Mouse (Mus musculus) limb, embryonic 10.5 days (tissue): ENCODE measurements around the gene Gm9747. TPM values are rescaled to one million over a fixed set of nuclear protein-coding genes. Genes with fewer than 3 reads are reported as not detected.
A peak's percentile ranks its signal among the peaks of the same experiment; 100 is the strongest.

ENCODE experiments used
- DNase-seq: peaks from one replicate; pipeline ENCODE4 v3.0.0-alpha.2; 2017; ENCODE audit warnings: low spot score
- H3K27ac ChIP-seq: fragments of 300-500 bp; sonication (generic); 2 replicates; pipeline ENCODE4 v1.5.1; 2016; ENCODE audit warnings: mild to moderate bottlenecking
- H3K27me3 ChIP-seq: fragments of 300-500 bp; sonication (generic); 2 replicates; pipeline ENCODE4 v1.6.1; 2016; ENCODE audit warnings: low read depth, mild to moderate bottlenecking; ENCODE audit not compliant: poor library complexity, severe bottlenecking
- H3K36me3 ChIP-seq: fragments of 300-500 bp; sonication (generic); 2 replicates; pipeline ENCODE4 v1.6.1; 2016; ENCODE audit warnings: mild to moderate bottlenecking, moderate library complexity
- H3K4me1 ChIP-seq: fragments of 300-500 bp; sonication (generic); 2 replicates; pipeline ENCODE4 v1.6.1; 2016
- H3K4me3 ChIP-seq: fragments of 300-500 bp; sonication (generic); 2 replicates; pipeline ENCODE4 v1.5.1; 2016; ENCODE audit warnings: mild to moderate bottlenecking, moderate library complexity
- H3K9me3 ChIP-seq: fragments of 300-500 bp; sonication (generic); replicated peaks from 2 replicates; pipeline ENCODE4 v1.6.1; 2016; ENCODE audit warnings: mild to moderate bottlenecking
- WGBS: fragments of 180-500 bp; shearing (Covaris S2); methylation state at CpG from one replicate; pipeline ENCODE4 v1.1.7; 2016; 5-methylcytosine and 5-hydroxymethylcytosine counted together
- polyA plus RNA-seq: library from polyadenylated mRNA; unstranded; fragments of >200 nt; fragmentation: Nextera tagmentation; extraction: Ambion mirVana; gene quantifications from 2 replicates; pipeline ENCODE4 v1.2.1, GENCODE M21; 2016

Gene Gm9747
- 15.4 and 24.6 TPM in 2 replicates for polyA plus RNA-seq

GRCm38 (mm10) chr1:82232812-82233211 is at the start of gene Gm9747:
Gene Gm9747, plus strand, starts transcription at chr1:82233112.
- Histone ChIP-seq H3K27ac (no peak within 1 kb of the TSS), H3K36me3 (peaks cover 14% of the 10 kb centered on the region), H3K4me3 (no peak within 1 kb of the TSS), H3K4me1 (0 out of 2 replicates have a peak, but pooled peaks cover 4% of the 10 kb centered on the region), H3K9me3 (no peaks in the 10 kb centered on the region), H3K27me3 (no peaks in the 10 kb centered on the region)
- DNase-seq = no peak
- 94% methylated on average over 3 of the region's 3 CpGs for WGBS

GRCm38 (mm10) chr1:82183913-82184442 is 48.9 kb upstream of the Gm9747 start:
- no peaks in the 10 kb centered on the region for H3K36me3 ChIP-seq
- WGBS = 81% methylated on average over 8 of the region's 8 CpGs
- no peaks in the 10 kb centered on the region for H3K27me3 ChIP-seq
- H3K9me3 ChIP-seq = no peaks in the 10 kb centered on the region
- DNase-seq = no peak
- H3K4me1 ChIP-seq = no peaks in the 10 kb centered on the region
- no peak overlapping the region for H3K27ac ChIP-seq
- H3K4me3 ChIP-seq = no peak overlapping the region

- Histone ChIP-seq H3K27ac (no peak overlapping the region), H3K27me3 (no peaks in the 10 kb centered on the region), H3K4me1 (peaks cover 7% of the 10 kb centered on the region; the same call in 1 of the 2 replicates), H3K36me3 (no peaks in the 10 kb centered on the region), H3K9me3 (no peaks in the 10 kb centered on the region), H3K4me3 (no peak overlapping the region)
- DNase-seq = no peak
- WGBS = 80% methylated on average over 10 of the region's 10 CpGs
These were observed 44.2 kb upstream of the Gm9747 start for GRCm38 (mm10) chr1:82188549-82189231.

GRCm38 (mm10) chr1:82189516-82189915 is 43.4 kb upstream of the Gm9747 start:
- Histone ChIP-seq H3K27ac (no peak overlapping the region), H3K4me1 (peaks cover 7% of the 10 kb centered on the region; the same call in 1 of the 2 replicates), H3K4me3 (no peak overlapping the region), H3K27me3 (no peaks in the 10 kb centered on the region), H3K36me3 (no peaks in the 10 kb centered on the region), H3K9me3 (no peaks in the 10 kb centered on the region)
- WGBS = 38% methylated on average over 3 of the region's 3 CpGs
- no peak for DNase-seq

GRCm38 (mm10) chr1:82191579-82191978 is 41.3 kb upstream of the Gm9747 start:
- no peak for DNase-seq
- Histone ChIP-seq H3K4me1 (peaks cover 7% of the 10 kb centered on the region; the same call in 1 of the 2 replicates), H3K4me3 (no peak overlapping the region), H3K27ac (no peak overlapping the region), H3K36me3 (no peaks in the 10 kb centered on the region), H3K9me3 (no peaks in the 10 kb centered on the region), H3K27me3 (no peaks in the 10 kb centered on the region)
- 62% methylated on average over 3 of the region's 3 CpGs for WGBS

- no peak overlapping the region for H3K4me3 ChIP-seq
- DNase-seq = no peak
- H3K27ac ChIP-seq = no peak overlapping the region
- H3K36me3 ChIP-seq = no peaks in the 10 kb centered on the region
- H3K27me3 ChIP-seq = no peaks in the 10 kb centered on the region
- no peaks in the 10 kb centered on the region for H3K9me3 ChIP-seq
- 56% methylated on average over 1 of the region's 1 CpGs for WGBS
- H3K4me1 ChIP-seq = peaks cover 29% of the 10 kb centered on the region
These were observed 33.0 kb upstream of the Gm9747 start for GRCm38 (mm10) chr1:82199918-82200317.

- Histone ChIP-seq H3K27ac (no peak overlapping the region), H3K4me3 (no peak overlapping the region), H3K4me1 (peaks cover 29% of the 10 kb centered on the region), H3K9me3 (no peaks in the 10 kb centered on the region), H3K36me3 (no peaks in the 10 kb centered on the region), H3K27me3 (no peaks in the 10 kb centered on the region)
- DNase-seq = no peak
- 78% methylated on average over 7 of the region's 7 CpGs for WGBS
These were observed 32.3 kb upstream of the Gm9747 start for GRCm38 (mm10) chr1:82200636-82201035.

- H3K27me3 ChIP-seq = no peaks in the 10 kb centered on the region
- H3K36me3 ChIP-seq = no peaks in the 10 kb centered on the region
- no peaks in the 10 kb centered on the region for H3K9me3 ChIP-seq
- DNase-seq = no peak
- no peak overlapping the region for H3K4me3 ChIP-seq
- H3K27ac ChIP-seq = no peak overlapping the region
- WGBS = 92% methylated on average over 5 of the region's 5 CpGs
- H3K4me1 ChIP-seq = peaks cover 18% of the 10 kb centered on the region
These were observed 25.4 kb upstream of the Gm9747 start for GRCm38 (mm10) chr1:82207511-82207910.

- no peak overlapping the region for H3K4me3 ChIP-seq
- H3K27ac ChIP-seq = peak overlapping the region; percentile 25; the same call in 1 of the 2 replicates
- peaks cover 10% of the 10 kb centered on the region for H3K4me1 ChIP-seq
- H3K27me3 ChIP-seq = no peaks in the 10 kb centered on the region
- no peaks in the 10 kb centered on the region for H3K36me3 ChIP-seq
- H3K9me3 ChIP-seq = no peaks in the 10 kb centered on the region
- 42% methylated on average over 12 of the region's 12 CpGs for WGBS
- no peak for DNase-seq
These were observed 12.1 kb upstream of the Gm9747 start for GRCm38 (mm10) chr1:82220673-82221396.

GRCm38 (mm10) chr1:82221462-82221861 is 11.4 kb upstream of the Gm9747 start:
- H3K27me3 ChIP-seq = no peaks in the 10 kb centered on the region
- peaks cover 10% of the 10 kb centered on the region for H3K4me1 ChIP-seq
- DNase-seq = no peak
- WGBS = 75% methylated on average over 1 of the region's 1 CpGs
- no peaks in the 10 kb centered on the region for H3K9me3 ChIP-seq
- H3K36me3 ChIP-seq = no peaks in the 10 kb centered on the region
- no peak overlapping the region for H3K27ac ChIP-seq
- H3K4me3 ChIP-seq = no peak overlapping the region

GRCm38 (mm10) chr1:82223042-82223795 is 9.7 kb upstream of the Gm9747 start:
- no peaks in the 10 kb centered on the region for H3K9me3 ChIP-seq
- H3K4me3 ChIP-seq = no peak overlapping the region
- H3K27ac ChIP-seq = no peak overlapping the region
- 92% methylated on average over 5 of the region's 5 CpGs for WGBS
- no peak for DNase-seq
- peaks cover 10% of the 10 kb centered on the region for H3K4me1 ChIP-seq
- no peaks in the 10 kb centered on the region for H3K36me3 ChIP-seq
- no peaks in the 10 kb centered on the region for H3K27me3 ChIP-seq

- Histone ChIP-seq H3K36me3 (no peaks in the 10 kb centered on the region), H3K4me1 (no peaks in the 10 kb centered on the region), H3K9me3 (no peaks in the 10 kb centered on the region), H3K4me3 (no peak overlapping the region), H3K27me3 (no peaks in the 10 kb centered on the region), H3K27ac (no peak overlapping the region)
- DNase-seq = no peak
These were observed 4.1 kb upstream of the Gm9747 start for GRCm38 (mm10) chr1:82228841-82229240.
